In the genomic region with DNA sequence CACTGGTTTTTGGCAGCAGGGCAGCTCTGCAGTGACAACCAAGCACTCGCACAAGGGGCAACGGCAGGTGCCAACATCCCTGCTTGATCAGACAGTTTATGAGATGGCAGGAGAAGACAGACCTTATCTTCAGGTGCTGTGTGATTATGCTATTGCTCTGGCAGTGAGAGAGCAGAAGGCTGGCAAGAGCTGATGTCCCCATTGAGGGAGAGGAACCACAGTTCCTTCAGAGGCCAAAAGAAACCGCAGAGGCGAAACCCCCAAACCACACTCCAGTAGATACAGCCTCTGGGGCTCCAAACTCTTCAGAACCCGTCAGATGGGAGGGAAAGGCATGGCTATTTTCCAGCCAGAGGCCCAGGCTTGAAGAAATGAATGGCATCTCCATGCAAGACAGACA, we compare ENCODE assay signal across 8 mouse cellular contexts. TPM values are rescaled to one million over a fixed set of nuclear protein-coding genes. Genes with fewer than 3 reads are reported as not detected.
DNase-seq lines count a peak whose midpoint lies in the region; ATAC-seq lines count a peak whose summit lies in the region.

No protein-coding gene starts in this region.

- peak overlapping the region; percentile 63; the same call in 1 of the 2 replicates for H3K4me3 ChIP-seq in intestine, embryonic 14.5 days (ENCODE audit: low read depth, low read length)
- no peak overlapping the region for H3K4me3 ChIP-seq in intestine, embryonic 16.5 days (ENCODE audit: low read length)
- H3K4me3 ChIP-seq in embryonic facial prominence, embryonic 11.5 days (ENCODE audit: low read depth, low read length) = 0 out of 2 replicates have a peak overlapping the region, but pooled peaks have one; percentile 74
- no peak overlapping the region for H3K4me3 ChIP-seq in hindbrain, embryonic 11.5 days (ENCODE audit: low read depth, low read length)
- no peak overlapping the region for H3K4me3 ChIP-seq in midbrain, embryonic 11.5 days (ENCODE audit: low read depth, low read length)

- ATAC-seq in intestine, embryonic 14.5 days (replicated peaks; ENCODE audit: low FRiP score, low TSS enrichment, low read depth) = no peak
- ATAC-seq in intestine, embryonic 16.5 days = no peak
- ATAC-seq in embryonic facial prominence, embryonic 11.5 days (replicated peaks; ENCODE audit: insufficient number of reproducible peaks, low FRiP score, low TSS enrichment, low read depth) = no peak
- ATAC-seq in hindbrain, embryonic 11.5 days (ENCODE audit: low FRiP score) = no peak
- no peak for ATAC-seq in midbrain, embryonic 11.5 days (ENCODE audit: low FRiP score)

- H3K36me3 ChIP-seq in intestine, embryonic 14.5 days (ENCODE audit: control insufficient read depth, insufficient read depth, low read length) = no peaks in the 10 kb centered on the region
- H3K36me3 ChIP-seq in intestine, embryonic 16.5 days (ENCODE audit: control insufficient read depth, insufficient read depth, low read length) = no peaks in the 10 kb centered on the region
- no peaks in the 10 kb centered on the region for H3K36me3 ChIP-seq in embryonic facial prominence, embryonic 11.5 days (replicated peaks; ENCODE audit: control insufficient read depth, insufficient read depth, low read depth, low read length)
- H3K36me3 ChIP-seq in hindbrain, embryonic 11.5 days (ENCODE audit: control insufficient read depth, insufficient read depth, low read length) = no peaks in the 10 kb centered on the region
- H3K36me3 ChIP-seq in midbrain, embryonic 11.5 days (ENCODE audit: control insufficient read depth, insufficient read depth, low read length) = no peaks in the 10 kb centered on the region

- H3K4me1 ChIP-seq in intestine, embryonic 14.5 days (replicated peaks; ENCODE audit: control insufficient read depth, insufficient read depth, low read length) = peaks cover 8% of the 10 kb centered on the region; the same call in 1 of the 2 replicates
- peaks cover 7% of the 10 kb centered on the region for H3K4me1 ChIP-seq in intestine, embryonic 16.5 days (ENCODE audit: control insufficient read depth, insufficient read depth, low read length)
- H3K4me1 ChIP-seq in embryonic facial prominence, embryonic 11.5 days (ENCODE audit: control insufficient read depth, insufficient read depth, low read length) = no peaks in the 10 kb centered on the region
- H3K4me1 ChIP-seq in hindbrain, embryonic 11.5 days (replicated peaks; ENCODE audit: control insufficient read depth, insufficient read depth, low read length) = peaks cover 4% of the 10 kb centered on the region; the same call in 1 of the 2 replicates
- peaks cover 12% of the 10 kb centered on the region for H3K4me1 ChIP-seq in midbrain, embryonic 11.5 days (ENCODE audit: control insufficient read depth, insufficient read depth, low read length)

- H3K4me2 ChIP-seq in intestine, embryonic 14.5 days (ENCODE audit: low read length) = peak overlapping the region; percentile 96
- no peak overlapping the region for H3K4me2 ChIP-seq in intestine, embryonic 16.5 days (ENCODE audit: low read depth, low read length)
- H3K4me2 ChIP-seq in embryonic facial prominence, embryonic 11.5 days (ENCODE audit: low read depth, low read length) = no peak overlapping the region; the same call in 1 of the 2 replicates
- H3K4me2 ChIP-seq in hindbrain, embryonic 11.5 days (replicated peaks; ENCODE audit: low read depth, low read length) = peak overlapping the region; percentile 99; the same call in 1 of the 2 replicates
- H3K4me2 ChIP-seq in midbrain, embryonic 11.5 days = peak overlapping the region; percentile 95; the same call in 1 of the 2 replicates

- DNase-seq in intestine, embryonic 14.5 days (ENCODE audit: low spot score) = no peak
- DNase-seq in embryonic facial prominence, embryonic 11.5 days (ENCODE audit: low spot score) = no peak
- no peak for DNase-seq in hindbrain, embryonic 11.5 days (ENCODE audit: low spot score)
- no peak for DNase-seq in midbrain, embryonic 11.5 days (ENCODE audit: low spot score, missing footprints)
- DNase-seq in ovary, adult 18-20 months (ENCODE audit: low spot score) = no peak
- no peak for DNase-seq in retina, embryonic 14.5 days (ENCODE audit: low spot score)
- DNase-seq in layer of hippocampus, adult 8-10 months (ENCODE audit: low spot score in 2 of 2) = no peak

- H3K9ac ChIP-seq in intestine, embryonic 14.5 days (ENCODE audit: low read length) = no peak overlapping the region
- no peak overlapping the region for H3K9ac ChIP-seq in intestine, embryonic 16.5 days (ENCODE audit: low read depth, low read length)
- H3K9ac ChIP-seq in embryonic facial prominence, embryonic 11.5 days (replicated peaks; ENCODE audit: low read length) = no peak overlapping the region
- H3K9ac ChIP-seq in hindbrain, embryonic 11.5 days (ENCODE audit: low read depth, low read length) = peak overlapping the region; percentile 81; the same call in 1 of the 2 replicates
- H3K9ac ChIP-seq in midbrain, embryonic 11.5 days (ENCODE audit: low read length) = no peak overlapping the region

- H3K27me3 ChIP-seq in intestine, embryonic 14.5 days (replicated peaks; ENCODE audit: control insufficient read depth, insufficient read depth, low read length) = no peaks in the 10 kb centered on the region
- no peaks in the 10 kb centered on the region for H3K27me3 ChIP-seq in intestine, embryonic 16.5 days (replicated peaks; ENCODE audit: control insufficient read depth, insufficient read depth, low read length)
- no peaks in the 10 kb centered on the region for H3K27me3 ChIP-seq in embryonic facial prominence, embryonic 11.5 days (ENCODE audit: control insufficient read depth, insufficient read depth, low read length)
- H3K27me3 ChIP-seq in hindbrain, embryonic 11.5 days (ENCODE audit: control insufficient read depth, insufficient read depth, low read length) = no peaks in the 10 kb centered on the region; the same call in 1 of the 2 replicates
- H3K27me3 ChIP-seq in midbrain, embryonic 11.5 days (ENCODE audit: control insufficient read depth, insufficient read depth, low read length) = peaks cover 5% of the 10 kb centered on the region; the same call in 1 of the 2 replicates

- H3K9me3 ChIP-seq in intestine, embryonic 14.5 days (ENCODE audit: control insufficient read depth, low read length) = no peaks in the 10 kb centered on the region
- no peaks in the 10 kb centered on the region for H3K9me3 ChIP-seq in intestine, embryonic 16.5 days (ENCODE audit: control insufficient read depth, low read length)
- H3K9me3 ChIP-seq in embryonic facial prominence, embryonic 11.5 days (replicated peaks; ENCODE audit: control insufficient read depth, low read length) = no peaks in the 10 kb centered on the region
- H3K9me3 ChIP-seq in hindbrain, embryonic 11.5 days (ENCODE audit: control insufficient read depth, low read length) = no peaks in the 10 kb centered on the region
- no peaks in the 10 kb centered on the region for H3K9me3 ChIP-seq in midbrain, embryonic 11.5 days (ENCODE audit: control insufficient read depth, low read length)

- no peak overlapping the region for H3K27ac ChIP-seq in intestine, embryonic 14.5 days (ENCODE audit: low read depth)
- no peak overlapping the region for H3K27ac ChIP-seq in intestine, embryonic 16.5 days (ENCODE audit: low read length)
- H3K27ac ChIP-seq in embryonic facial prominence, embryonic 11.5 days (replicated peaks; ENCODE audit: low read depth, low read length) = no peak overlapping the region
- no peak overlapping the region for H3K27ac ChIP-seq in hindbrain, embryonic 11.5 days (ENCODE audit: low read depth, low read length)
- no peak overlapping the region for H3K27ac ChIP-seq in midbrain, embryonic 11.5 days (ENCODE audit: low read depth, low read length)

- WGBS in intestine, embryonic 14.5 days = 51% methylated on average over 5 of the region's 5 CpGs
- 58% methylated on average over 5 of the region's 5 CpGs for WGBS in intestine, embryonic 16.5 days
- 38% methylated on average over 5 of the region's 5 CpGs for WGBS in embryonic facial prominence, embryonic 11.5 days
- WGBS in hindbrain, embryonic 11.5 days = 46% methylated on average over 5 of the region's 5 CpGs
- 34% methylated on average over 5 of the region's 5 CpGs for WGBS in midbrain, embryonic 11.5 days

RNA-seq across cellular contexts. Expression of gene Grip1, which starts 0.9 kb away (rescaled TPM):
- polyA plus RNA-seq in intestine, embryonic 14.5 days (2014; fragmentation: Nextera tagmentation; extraction: Ambion mirVana) = 3.2 and 4.0 TPM in 2 replicates
- polyA plus RNA-seq in intestine, embryonic 16.5 days (2015; fragmentation: Nextera tagmentation; extraction: Ambion mirVana) = 1.1 and 1.2 TPM in 2 replicates
- 5.6 and 5.9 TPM in 2 replicates for polyA plus RNA-seq in embryonic facial prominence, embryonic 11.5 days (2014; fragmentation: Nextera tagmentation; extraction: Ambion mirVana)
- 11.8 and 12.1 TPM in 2 replicates for polyA plus RNA-seq in hindbrain, embryonic 11.5 days (2014; fragmentation: Nextera tagmentation; extraction: Ambion mirVana)
- 8.5 and 9.7 TPM in 2 replicates for polyA plus RNA-seq in midbrain, embryonic 11.5 days (2014; fragmentation: Nextera tagmentation; extraction: Ambion mirVana)
- total RNA-seq in layer of hippocampus, adult 8-10 months (2022) = 10 to 100 TPM; 25.2 to 28.8 (median 26.2) TPM

Comparison
In these comparisons a context has a peak if more than half of its experiments do, and no peak if none do; other contexts are left out.
1. H3K4me2 ChIP-seq: peak in intestine, embryonic 14.5 days (single experiment), hindbrain, embryonic 11.5 days (single experiment) and midbrain, embryonic 11.5 days (single experiment); none in intestine, embryonic 16.5 days (single experiment) and embryonic facial prominence, embryonic 11.5 days (single experiment).
2. H3K4me3 ChIP-seq: peak in intestine, embryonic 14.5 days (single experiment) and embryonic facial prominence, embryonic 11.5 days (single experiment); none in intestine, embryonic 16.5 days (single experiment), hindbrain, embryonic 11.5 days (single experiment) and midbrain, embryonic 11.5 days (single experiment).